Mouse (Mus musculus) embryonic stem cell, embryonic (primary cell): ENCODE data around the gene Srsf5.

Experiments
- CTCF ChIA-PET, 4 experiments: fragments of 300-600 bp in 2 of 4; fragments of 350-600 bp in 2 of 4; sonication (Branson Sonifier 250); formaldehyde crosslinking; loops; one replicate each; lab custom pipeline; 2022; ENCODE audit warnings: inconsistent platforms in 2 of 4; lab: Charles Lee
- POLR2A ChIA-PET, 4 experiments: fragments of 300-600 bp in 2 of 4; fragments of 350-600 bp in 2 of 4; sonication (Branson Sonifier 250); formaldehyde crosslinking; loops; one replicate each; lab custom pipeline; 2022; ENCODE audit warnings: antibody characterized with exemption in 4 of 4, inconsistent platforms in 1 of 4; lab: Charles Lee

Gene Srsf5

GRCm38 (mm10) chr12:80967918-80968317 is 22.6 kb downstream of the Srsf5 start:
- CTCF ChIA-PET = no interaction called here
- POLR2A ChIA-PET = interaction anchor here in 3 of 4 experiments (0.7 to 4.2 kb wide), 12 partner anchors 9 to 177 kb away, joined by 3 to 19 read pairs (median 5); partner anchors contain the start of gene Srsf5 (in 3 of the 3)

GRCm38 (mm10) chr12:80968605-80969004 is 23.3 kb downstream of the Srsf5 start, which contains the start of gene Slc10a1:
Gene Slc10a1 (minus strand): TSS chr12:80968705.
- CTCF ChIA-PET = no interaction called here
- POLR2A ChIA-PET = interaction anchor here in 3 of 4 experiments (0.7 to 4.2 kb wide), 11 partner anchors 10 to 177 kb away, joined by 3 to 19 read pairs (median 5); partner anchors contain the start of gene Srsf5 (in 3 of the 3)

GRCm38 (mm10) chr12:80970181-80970705 is 24.9 kb downstream of the Srsf5 start:
- POLR2A ChIA-PET = interaction anchor here in 2 of 4 experiments (1.1 to 4.2 kb wide), 4 partner anchors 11 to 25 kb away, joined by 3 to 19 read pairs (median 6); partner anchors contain the start of gene Srsf5 (in 2 of the 2)
- CTCF ChIA-PET = no interaction called here

GRCm38 (mm10) chr12:80971756-80972155 is 26.5 kb downstream of the Srsf5 start:
- ChIA-PET CTCF (interaction anchor here in 3 of 4 experiments (0.6 to 1.9 kb wide), 3 partner anchors 10 to 348 kb away, joined by 3 to 7 read pairs (median 3); no protein-coding TSS in a partner anchor), POLR2A (interaction anchor here in 2 of 4 experiments (0.6 to 1.9 kb wide), 4 partner anchors 20 to 130 kb away, joined by 3 to 10 read pairs (median 4); partner anchors contain the start of gene Srsf5 (in 2 of the 2))

- ChIA-PET CTCF (no interaction called here), POLR2A (interaction anchor here in 2 of 4 experiments (0.9 to 1.4 kb wide), 3 partner anchors 20 to 58 kb away, joined by 3 to 4 read pairs (median 3); partner anchors contain the start of gene Srsf5 (in 1 of the 2))
Measured at GRCm38 (mm10) chr12:80975939-80976671, 30.8 kb downstream of the Srsf5 start.

GRCm38 (mm10) chr12:80982326-80982725 is 37.0 kb downstream of the Srsf5 start:
- ChIA-PET POLR2A (interaction anchor here in 3 of 4 experiments (0.7 to 1.6 kb wide), 7 partner anchors 13 to 222 kb away, joined by 3 to 5 read pairs (median 3); partner anchors contain the start of genes Srsf5 (in 2 of the 3), Ccdc177 (in 1 of the 3) and Slc10a1 (in 1 of the 3)), CTCF (interaction anchor here (0.5 to 2.0 kb wide), 21 partner anchors 9 to 817 kb away, joined by 3 to 25 read pairs (median 4); no protein-coding TSS in a partner anchor)

GRCm38 (mm10) chr12:80983695-80984094 is 38.4 kb downstream of the Srsf5 start:
- ChIA-PET CTCF (interaction anchor here (0.7 to 1.7 kb wide), 5 partner anchors 89 to 234 kb away, joined by 3 to 12 read pairs (median 4); no protein-coding TSS in a partner anchor), POLR2A (interaction anchor here in 3 of 4 experiments (0.7 to 1.5 kb wide), 5 partner anchors 32 to 609 kb away, joined by 3 to 5 read pairs (median 4); partner anchors contain the start of genes Smoc1 (in 1 of the 3) and Srsf5 (in 1 of the 3))

GRCm38 (mm10) chr12:80986628-80987027 is 41.3 kb downstream of the Srsf5 start:
- ChIA-PET POLR2A (interaction anchor here in 1 of 4 experiments (1.1 to 1.5 kb wide), 2 partner anchors 13 to 23 kb away, joined by 3 to 4 read pairs; no protein-coding TSS in a partner anchor), CTCF (interaction anchor here in 1 of 4 experiments (0.7 to 0.9 kb wide), 2 partner anchors 198 to 322 kb away, joined by 3 to 9 read pairs; no protein-coding TSS in a partner anchor)

- ChIA-PET POLR2A (interaction anchor here in 3 of 4 experiments (0.5 to 1.8 kb wide), 11 partner anchors 10 to 780 kb away, joined by 3 to 5 read pairs (median 3); partner anchors contain the start of gene Srsf5 (in 2 of the 3)), CTCF (interaction anchor here in 3 of 4 experiments (0.6 kb wide), 4 partner anchors 138 to 415 kb away, joined by 3 to 6 read pairs (median 4); no protein-coding TSS in a partner anchor)
Measured at GRCm38 (mm10) chr12:80988286-80988685, 43.0 kb downstream of the Srsf5 start.

- CTCF ChIA-PET = interaction anchor here in 1 of 4 experiments (1.3 kb wide), 1 partner anchor 9 kb away, joined by 3 read pairs; no protein-coding TSS in a partner anchor
- POLR2A ChIA-PET = interaction anchor here in 3 of 4 experiments (0.9 to 1.9 kb wide), 6 partner anchors 27 to 46 kb away, joined by 3 to 7 read pairs (median 3); partner anchors contain the start of genes Srsf5 (in 2 of the 3) and Smoc1 (in 1 of the 3)
Measured at GRCm38 (mm10) chr12:80990901-80991445, 45.7 kb downstream of the Srsf5 start.

- ChIA-PET CTCF (interaction anchor here in 1 of 4 experiments (1.3 kb wide), 1 partner anchor 10 kb away, joined by 3 read pairs; no protein-coding TSS in a partner anchor), POLR2A (interaction anchor here in 3 of 4 experiments (0.6 to 1.9 kb wide), 5 partner anchors 26 to 50 kb away, joined by 3 to 7 read pairs (median 3); partner anchors contain the start of gene Srsf5 (in 1 of the 3))
Measured at GRCm38 (mm10) chr12:80991806-80992205, 46.5 kb downstream of the Srsf5 start.

- CTCF ChIA-PET = no interaction called here
- POLR2A ChIA-PET = interaction anchor here in 2 of 4 experiments (0.6 to 1.9 kb wide), 4 partner anchors 26 to 70 kb away, joined by 3 to 7 read pairs (median 3); partner anchors contain the start of gene Srsf5 (in 1 of the 2)
Measured at GRCm38 (mm10) chr12:80992540-80993122, 47.3 kb downstream of the Srsf5 start.

GRCm38 (mm10) chr12:80993773-80994172 is 48.5 kb downstream of the Srsf5 start:
- ChIA-PET CTCF (no interaction called here), POLR2A (no interaction called here)

GRCm38 (mm10) chr12:80995326-80995725 is 50.0 kb downstream of the Srsf5 start:
- ChIA-PET CTCF (interaction anchor here in 1 of 4 experiments (0.6 kb wide), 1 partner anchor 10 kb away, joined by 5 read pairs; no protein-coding TSS in a partner anchor), POLR2A (no interaction called here)

- POLR2A ChIA-PET = interaction anchor here in 2 of 4 experiments (1.0 to 4.2 kb wide), 4 partner anchors 20 to 52 kb away, joined by 3 to 27 read pairs (median 14); partner anchors contain the start of gene Srsf5 (in 1 of the 2)
Measured at GRCm38 (mm10) chr12:80997652-80998051, 52.3 kb downstream of the Srsf5 start.

GRCm38 (mm10) chr12:80998528-80999221 is 53.4 kb downstream of the Srsf5 start:
- ChIA-PET CTCF (interaction anchor here in 3 of 4 experiments (0.7 to 1.5 kb wide), 3 partner anchors 11 to 183 kb away, joined by 3 to 9 read pairs (median 3); no protein-coding TSS in a partner anchor), POLR2A (interaction anchor here in 3 of 4 experiments (0.5 to 4.2 kb wide), 19 partner anchors 9 to 195 kb away, joined by 3 to 27 read pairs (median 5); partner anchors contain the start of genes Srsf5 (in 3 of the 3) and Smoc1 (in 2 of the 3))

More at GRCm38 (mm10) chr12:80997652-80998051, 52.3 kb downstream of the Srsf5 start:
- CTCF ChIA-PET = interaction anchor here in 1 of 4 experiments (1.5 kb wide), 1 partner anchor 15 kb away, joined by 9 read pairs; no protein-coding TSS in a partner anchor
